Mouse (Mus musculus) layer of hippocampus, adult 9-11 months (tissue): ENCODE data around the gene Gm49378.

Experiments
- DNase-seq: peaks from one replicate; pipeline ENCODE4 v3.0.0; 2022

Gm49378 gene

GRCm38 (mm10) chr14:55637795-55638194 is at the start of gene Gm49378:
TSS of gene Gm49378 (minus strand) at chr14:55637895.
- no peak for DNase-seq

- DNase-seq = no peak
These were observed 44.4 kb upstream of the Gm49378 start for GRCm38 (mm10) chr14:55682118-55682493.

GRCm38 (mm10) chr14:55681160-55682117 is 43.7 kb upstream of the Gm49378 start, which contains the start of gene Tinf2:
TSS of gene Tinf2 (minus strand) at chr14:55681820.
- peak; percentile 97 for DNase-seq

- DNase-seq = peak; percentile 26
These were observed 39.9 kb upstream of the Gm49378 start for GRCm38 (mm10) chr14:55677615-55678014.

- DNase-seq = no peak
These were observed 35.0 kb upstream of the Gm49378 start for GRCm38 (mm10) chr14:55672741-55673060.

- DNase-seq = peak; percentile 97
These were observed 34.4 kb upstream of the Gm49378 start, which contains the start of the genes Gmpr2 and Nedd8 for GRCm38 (mm10) chr14:55671833-55672740. TSS of gene Gmpr2 (plus strand) at chr14:55671941. TSS of gene Nedd8 (minus strand) at chr14:55672124.

GRCm38 (mm10) chr14:55671486-55671832 is 33.8 kb upstream of the Gm49378 start:
- no peak for DNase-seq

GRCm38 (mm10) chr14:55660636-55661035 is 22.9 kb upstream of the Gm49378 start:
- DNase-seq = no peak

- DNase-seq = peak; percentile 82
These were observed 22.4 kb upstream of the Gm49378 start, which contains the start of gene Mdp1 for GRCm38 (mm10) chr14:55659960-55660573. TSS of gene Mdp1 (minus strand) at chr14:55660508.

- DNase-seq = no peak
These were observed 20.3 kb upstream of the Gm49378 start for GRCm38 (mm10) chr14:55658011-55658410.

- DNase-seq = no peak
These were observed 19.2 kb upstream of the Gm49378 start for GRCm38 (mm10) chr14:55656935-55657334.

- DNase-seq = no peak
These were observed 13.8 kb upstream of the Gm49378 start for GRCm38 (mm10) chr14:55651528-55651927.

- no peak for DNase-seq
These were observed 12.2 kb upstream of the Gm49378 start, which contains the start of gene Tssk4 for GRCm38 (mm10) chr14:55649884-55650283. TSS of gene Tssk4 (plus strand) at chr14:55650184.

GRCm38 (mm10) chr14:55644261-55644888 is 6.7 kb upstream of the Gm49378 start:
- no peak for DNase-seq

- peak; percentile 87 for DNase-seq
These were observed 5.6 kb upstream of the Gm49378 start, which contains the start of gene Tm9sf1 for GRCm38 (mm10) chr14:55643060-55643907. TSS of gene Tm9sf1 (minus strand) at chr14:55643806.

- no peak for DNase-seq
These were observed 5.0 kb upstream of the Gm49378 start for GRCm38 (mm10) chr14:55642679-55643059.

GRCm38 (mm10) chr14:55641291-55641690 is 3.6 kb upstream of the Gm49378 start:
- DNase-seq = no peak

- no peak for DNase-seq
These were observed 3.1 kb upstream of the Gm49378 start for GRCm38 (mm10) chr14:55640816-55641215.

GRCm38 (mm10) chr14:55635523-55636007 is 2.1 kb downstream of the Gm49378 start, which contains the start of gene Ipo4:
TSS of gene Ipo4 (minus strand) at chr14:55635957.
- peak; percentile 92 for DNase-seq

GRCm38 (mm10) chr14:55634874-55635522 is 2.7 kb downstream of the Gm49378 start:
- no peak for DNase-seq
